Mouse (Mus musculus) forebrain, embryonic 16.5 days (tissue): ENCODE data around the gene Tnfsf18. TPM values are rescaled to one million over a fixed set of nuclear protein-coding genes. Genes with fewer than 3 reads are reported as not detected.

ENCODE experiments used
- ATAC-seq: fragments of 200-750 bp; cut with Nextera tagmentation; 2 replicates; pipeline ENCODE4 v1.8.0; 2017; ENCODE audit warnings: mild to moderate bottlenecking, moderate library complexity
- H3K27ac ChIP-seq: fragments of 300-500 bp; sonication (generic); 2 replicates; pipeline ENCODE4 v1.5.1; 2014; ENCODE audit warnings: low read length, control low read depth
- H3K27me3 ChIP-seq: fragments of 300-500 bp; sonication (generic); replicated peaks from 2 replicates; pipeline ENCODE4 v1.6.1; 2014; ENCODE audit warnings: low read length; ENCODE audit not compliant: control insufficient read depth, insufficient read depth
- H3K36me3 ChIP-seq: fragments of 300-500 bp; sonication (generic); 2 replicates; pipeline ENCODE4 v1.6.1; 2014; ENCODE audit not compliant: control insufficient read depth, insufficient read depth
- H3K4me1 ChIP-seq: fragments of 300-500 bp; sonication (generic); replicated peaks from 2 replicates; pipeline ENCODE4 v1.6.1; 2014; ENCODE audit warnings: low read length; ENCODE audit not compliant: control insufficient read depth, insufficient read depth
- H3K4me2 ChIP-seq: fragments of 300-500 bp; sonication (generic); 2 replicates; pipeline ENCODE4 v1.6.1; 2014; ENCODE audit warnings: mild to moderate bottlenecking, low read length, control low read depth
- H3K4me3 ChIP-seq: fragments of 300-500 bp; sonication (generic); replicated peaks from 2 replicates; pipeline ENCODE4 v1.5.1; 2014; ENCODE audit warnings: mild to moderate bottlenecking, low read length, control low read depth
- H3K9ac ChIP-seq: fragments of 300-500 bp; sonication (generic); replicated peaks from 2 replicates; pipeline ENCODE4 v1.6.1; 2014; ENCODE audit warnings: low read depth, low read length, control low read depth
- H3K9me3 ChIP-seq: fragments of 300-500 bp; sonication (generic); 2 replicates; pipeline ENCODE4 v1.6.1; 2016; ENCODE audit warnings: low read length; ENCODE audit not compliant: control insufficient read depth
- WGBS: fragments of 180-500 bp; shearing (Covaris S2); extraction: QIAGEN DNeasy Blood & Tissue Kit; methylation state at CpG from one replicate; pipeline ENCODE4 v1.1.7; 2014; 5-methylcytosine and 5-hydroxymethylcytosine counted together
- polyA plus RNA-seq: library from polyadenylated mRNA; unstranded; fragments of >200 nt; fragmentation: Nextera tagmentation; extraction: Ambion mirVana; gene quantifications from 2 replicates; pipeline ENCODE4 v1.2.1, GENCODE M21; 2015

The Tnfsf18 gene
- polyA plus RNA-seq, 1 experiment from 2014 or later, result not detected

DNA sequence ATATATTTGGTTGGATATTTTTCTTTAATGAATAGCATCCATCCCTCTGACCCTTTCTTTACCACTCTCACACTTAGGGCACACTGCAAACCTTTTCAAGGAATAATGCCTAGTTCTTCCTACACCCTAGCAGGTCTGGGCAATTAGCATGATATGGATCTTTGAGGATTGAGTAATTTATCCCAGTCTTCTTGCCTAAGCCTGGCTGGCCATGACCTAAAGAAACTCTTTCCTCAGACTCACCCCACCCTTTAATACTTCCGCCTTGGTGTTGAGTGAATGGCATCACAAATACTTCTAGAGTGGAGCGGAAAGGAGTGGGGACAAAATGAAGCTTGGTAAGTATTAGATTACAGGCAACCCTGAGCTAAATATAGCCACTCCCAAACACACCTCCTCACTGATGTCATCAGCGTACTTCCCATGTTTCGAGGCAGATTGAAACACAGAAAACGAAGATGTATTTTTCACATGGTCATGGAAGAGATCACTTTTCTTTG, 56.2 kb downstream of the Tnfsf18 start:
- Histone ChIP-seq H3K4me2 (no peak overlapping the region), H3K27ac (no peak overlapping the region), H3K27me3 (no peaks in the 10 kb centered on the region), H3K4me3 (no peak overlapping the region), H3K4me1 (no peaks in the 10 kb centered on the region), H3K9me3 (no peaks in the 10 kb centered on the region), H3K9ac (no peak overlapping the region), H3K36me3 (no peaks in the 10 kb centered on the region)
- ATAC-seq, result no peak
- WGBS, result 90% methylated on average over 5 of the region's 5 CpGs

DNA sequence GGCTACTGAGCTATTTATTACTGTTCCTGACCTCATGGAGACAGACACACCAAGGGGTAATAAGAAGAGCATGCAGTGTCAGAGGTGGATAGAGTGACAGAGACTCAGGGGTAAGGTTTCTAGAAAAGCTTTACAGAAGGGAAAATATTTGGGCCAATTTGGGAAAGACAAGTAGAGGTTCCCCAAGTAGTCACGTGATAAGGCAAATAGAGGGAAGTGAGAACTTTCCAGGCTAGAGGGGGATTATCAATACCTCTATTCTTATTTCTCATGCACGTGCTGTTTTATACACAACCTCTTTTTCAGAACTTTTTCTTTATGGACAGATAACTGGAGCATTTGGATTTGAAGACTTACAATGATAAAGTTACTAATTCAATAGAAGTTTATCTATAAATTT, 57.6 kb downstream of the Tnfsf18 start:
- 82% methylated on average over 2 of the region's 2 CpGs for WGBS
- ATAC-seq, result no peak
- H3K36me3 ChIP-seq, result no peaks in the 10 kb centered on the region
- H3K4me2 ChIP-seq, result no peak overlapping the region
- H3K9me3 ChIP-seq, result no peaks in the 10 kb centered on the region
- H3K9ac ChIP-seq, result no peak overlapping the region
- H3K27ac ChIP-seq, result no peak overlapping the region
- H3K4me1 ChIP-seq, result no peaks in the 10 kb centered on the region
- H3K4me3 ChIP-seq, result no peak overlapping the region
- no peaks in the 10 kb centered on the region for H3K27me3 ChIP-seq

Other genes with a start within 250 kb of the Tnfsf18 start
- gene Prdx6, start 243.4 kb upstream of the Tnfsf18 start, polyA plus RNA-seq, result 214 and 245 TPM in 2 replicates
- gene Tnfsf4, start 99.2 kb upstream of the Tnfsf18 start, polyA plus RNA-seq, result not detected in 2 replicates